Mouse (Mus musculus): ENCODE data around the gene Mast4. TPM values are rescaled to one million over a fixed set of nuclear protein-coding genes. Genes with fewer than 3 reads are reported as not detected.

The Mast4 gene
- total and polyA plus RNA-seq, 3 experiments: 2.7 to 7.0 TPM; not detected in 1

DNA sequence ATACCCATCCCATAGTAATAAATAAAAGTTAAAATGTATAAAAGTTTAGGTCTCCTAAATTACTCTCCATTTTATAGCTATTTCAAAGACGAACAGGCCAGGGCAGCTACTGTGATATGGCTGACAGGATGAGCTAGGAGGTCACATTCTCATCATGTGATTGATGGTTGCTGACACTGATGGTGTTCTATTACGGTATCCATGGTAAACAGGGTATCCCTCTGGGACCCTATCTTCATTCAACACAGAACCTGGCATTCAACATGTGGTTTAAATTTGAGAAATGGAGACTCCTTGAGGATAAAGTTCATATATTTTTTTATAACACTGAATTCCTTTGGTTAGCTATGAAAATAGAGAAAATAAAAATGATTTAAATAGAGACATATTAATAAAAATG lies 471.3 kb downstream of the Mast4 start:
- DNase-seq (ENCODE audit: low read depth, low spot score): no peak
- Histone ChIP-seq H3K9me3 (replicated peaks; ENCODE audit: insufficient read depth, low read length) (no peaks in the 10 kb centered on the region), H3K27me3 (ENCODE audit: control insufficient read depth in 1 of 2, insufficient read depth in 2 of 2, low read length in 2 of 2) (no peaks in the 10 kb centered on the region), H3K79me2 (ENCODE audit: control insufficient read depth, insufficient read depth, low read length, poor library complexity) (peaks cover 2% of the 10 kb centered on the region), H3K4me1 (ENCODE audit: control insufficient read depth in 1 of 2, insufficient read depth in 2 of 2, low read length in 2 of 2) (peaks cover 41 to 49% of the 10 kb centered on the region in 2 experiments), H3K27ac (ENCODE audit: control insufficient read depth, low read depth, low read length) (peak overlapping the region; percentile 76), H3K9ac (ENCODE audit: control insufficient read depth, low read depth, low read length, poor library complexity, severe bottlenecking) (no peak overlapping the region), H3K4me3 (ENCODE audit: control insufficient read depth in 1 of 2, insufficient read depth in 1 of 2, low read depth in 2 of 2, low read length in 2 of 2) (peak overlapping the region in 1 of 2 experiments; percentile 26; a peak in 1 of 4 replicates), H3K36me3 (ENCODE audit: control insufficient read depth in 1 of 2, insufficient read depth in 2 of 2, low read length in 2 of 2) (peaks cover 0 to 48% of the 10 kb centered on the region in 2 experiments; a peak in 2 of 4 replicates)
- TF ChIP-seq TCF12 (IDR thresholded peaks at IDR 0.05; ENCODE audit: low read depth, low read length): no peak
- no peak for TF ChIP-seq ZKSCAN1 (IDR thresholded peaks at IDR 0.05; ENCODE audit: low read depth, low read length)
- no peak for TF ChIP-seq NELFE (IDR thresholded peaks at IDR 0.05; ENCODE audit: low read depth, low read length)
- no peak for TF ChIP-seq GATA1 (IDR thresholded peaks at IDR 0.05; ENCODE audit: low read depth, low read length)
- no peak for TF ChIP-seq SMC3 (IDR thresholded peaks at IDR 0.05; ENCODE audit: low read depth, low read length)
- no peak for TF ChIP-seq MAFK (IDR thresholded peaks at IDR 0.05; ENCODE audit: borderline replicate concordance, low read depth, low read length)
- TF ChIP-seq RAD21 (IDR thresholded peaks at IDR 0.05; ENCODE audit: low read depth, low read length): no peak
- no peak for TF ChIP-seq E2F4 (IDR thresholded peaks at IDR 0.05; ENCODE audit: borderline replicate concordance, low read depth, low read length)
- TF ChIP-seq ZNF384 (IDR thresholded peaks at IDR 0.05; ENCODE audit: low read depth, low read length): no peak
- TF ChIP-seq MEF2A (IDR thresholded peaks at IDR 0.05; ENCODE audit: extremely low read depth, insufficient replicate concordance, low read depth, low read length, poor library complexity, severe bottlenecking): no peak
- TF ChIP-seq GABPA (IDR thresholded peaks at IDR 0.05; ENCODE audit: low read depth, low read length): no peak
- no peak for TF ChIP-seq RCOR1 (IDR thresholded peaks at IDR 0.05; ENCODE audit: low read depth, low read length)
- no peak for TF ChIP-seq JUND (IDR thresholded peaks at IDR 0.05; ENCODE audit: low read depth, low read length)
- no peak for TF ChIP-seq ELF1 (IDR thresholded peaks at IDR 0.05; ENCODE audit: low read depth, low read length)
- no peak for TF ChIP-seq MYB (IDR thresholded peaks at IDR 0.05; ENCODE audit: low read depth, low read length)

DNA sequence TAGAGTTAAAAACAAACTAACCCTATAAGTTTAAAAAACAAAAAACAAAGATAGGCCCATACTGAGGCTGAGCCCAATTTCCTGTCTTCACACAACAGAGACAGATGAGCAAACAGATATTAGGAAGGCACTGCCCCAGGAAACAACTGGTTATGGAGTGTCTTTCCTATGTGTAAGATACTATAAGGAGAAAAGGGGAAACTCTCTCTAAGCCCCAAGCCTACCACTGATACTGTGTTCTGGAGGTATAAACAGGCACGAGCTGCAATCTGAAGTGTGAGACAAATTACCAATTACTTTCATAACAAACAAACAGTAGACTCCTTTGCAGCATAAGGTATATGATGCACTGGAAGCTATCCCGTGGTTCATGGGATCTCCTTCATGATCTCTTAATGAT lies 471.9 kb downstream of the Mast4 start:
- Histone ChIP-seq H3K4me1 (ENCODE audit: control insufficient read depth in 1 of 2, insufficient read depth in 2 of 2, low read length in 2 of 2) (peaks cover 41 to 50% of the 10 kb centered on the region in 2 experiments), H3K79me2 (ENCODE audit: control insufficient read depth, insufficient read depth, low read length, poor library complexity) (peaks cover 2% of the 10 kb centered on the region), H3K4me3 (ENCODE audit: control insufficient read depth in 1 of 2, insufficient read depth in 1 of 2, low read depth in 2 of 2, low read length in 2 of 2) (peak overlapping the region in 1 of 2 experiments; percentile 26; a peak in 2 of 4 replicates), H3K9me3 (replicated peaks; ENCODE audit: insufficient read depth, low read length) (no peaks in the 10 kb centered on the region), H3K27ac (ENCODE audit: control insufficient read depth, low read depth, low read length) (peak overlapping the region; percentile 76), H3K36me3 (ENCODE audit: control insufficient read depth in 1 of 2, insufficient read depth in 2 of 2, low read length in 2 of 2) (peaks cover 0 to 48% of the 10 kb centered on the region in 2 experiments; a peak in 2 of 4 replicates), H3K9ac (ENCODE audit: control insufficient read depth, low read depth, low read length, poor library complexity, severe bottlenecking) (peak overlapping the region; percentile 21; the same call in 1 of the 2 replicates), H3K27me3 (ENCODE audit: control insufficient read depth in 1 of 2, insufficient read depth in 2 of 2, low read length in 2 of 2) (no peaks in the 10 kb centered on the region)
- DNase-seq (ENCODE audit: low read depth, low spot score): peak; percentile 84
- TF ChIP-seq POLR2AphosphoS5 (IDR thresholded peaks at IDR 0.05; ENCODE audit: borderline replicate concordance, low read depth, low read length) (no peak), TCF12 (IDR thresholded peaks at IDR 0.05; ENCODE audit: low read depth, low read length) (peak; percentile 85), RAD21 (IDR thresholded peaks at IDR 0.05; ENCODE audit: low read depth, low read length) (no peak), MYB (IDR thresholded peaks at IDR 0.05; ENCODE audit: low read depth, low read length) (peak; percentile 41; the same call in 1 of the 2 replicates), ETS1 (IDR thresholded peaks at IDR 0.05; ENCODE audit: low read depth, low read length) (peak; percentile 89), TBP (IDR thresholded peaks at IDR 0.05; ENCODE audit: low read depth, low read length) (peak; percentile 75), NELFE (IDR thresholded peaks at IDR 0.05; ENCODE audit: low read depth, low read length) (no peak), SIN3A (IDR thresholded peaks at IDR 0.05; ENCODE audit: low read length) (peak; percentile 70), E2F4 (IDR thresholded peaks at IDR 0.05; ENCODE audit: borderline replicate concordance, low read depth, low read length) (no peak), MYC (IDR thresholded peaks at IDR 0.05; ENCODE audit: low read depth, low read length) (peak; percentile 41; the same call in 1 of the 2 replicates), SMC3 (IDR thresholded peaks at IDR 0.05; ENCODE audit: low read depth, low read length) (no peak), POLR2AphosphoS2 (IDR thresholded peaks at IDR 0.05; ENCODE audit: low read length) (no peak), MAFK (IDR thresholded peaks at IDR 0.05; ENCODE audit: borderline replicate concordance, low read depth, low read length) (0 out of 2 replicates have a peak, but pooled peaks have one; percentile 19), EP300 (IDR thresholded peaks at IDR 0.05; ENCODE audit: low read depth in 1 of 2, low read length in 2 of 2) (peak; percentile 88 to 92), GABPA (IDR thresholded peaks at IDR 0.05; ENCODE audit: low read depth, low read length) (no peak), HCFC1 (IDR thresholded peaks at IDR 0.05; ENCODE audit: low read depth, low read length) (peak; percentile 21; the same call in 1 of the 2 replicates), UBTF (IDR thresholded peaks at IDR 0.05; ENCODE audit: borderline replicate concordance, insufficient read depth, low read depth, low read length) (no peak), KAT2A (conservative IDR thresholded peaks at IDR 0.05; ENCODE audit: low read depth, low read length) (peak; percentile 33; the same call in 1 of the 2 replicates), ZKSCAN1 (IDR thresholded peaks at IDR 0.05; ENCODE audit: low read depth, low read length) (no peak), JUND (IDR thresholded peaks at IDR 0.05; ENCODE audit: low read depth, low read length) (no peak), NRF1 (IDR thresholded peaks at IDR 0.05; ENCODE audit: insufficient read depth, low read depth, low read length, poor library complexity, severe bottlenecking) (no peak), CTCF (IDR thresholded peaks at IDR 0.05 in 2 of 3, conservative IDR thresholded peaks at IDR 0.05 in 1 of 3; ENCODE audit: control insufficient read depth in 1 of 3, insufficient read depth in 1 of 3, low read depth in 2 of 3, low read length in 3 of 3, poor library complexity in 1 of 3, severe bottlenecking in 1 of 3) (no peak), MAZ (IDR thresholded peaks at IDR 0.05; ENCODE audit: low read depth, low read length) (0 out of 2 replicates have a peak, but pooled peaks have one; percentile 32), MEF2A (IDR thresholded peaks at IDR 0.05; ENCODE audit: extremely low read depth, insufficient replicate concordance, low read depth, low read length, poor library complexity, severe bottlenecking) (no peak)

Measured in MEL (cell line).